Mouse (Mus musculus): Measurements from ENCODE around the gene Gucd1. TPM values are rescaled to one million over a fixed set of nuclear protein-coding genes. Genes with fewer than 3 reads are reported as not detected.

Gucd1 gene
- total RNA-seq, 2 experiments from 2014 or later, result 21.3 to 22.4 TPM

GRCm38 (mm10) chr10:75328201-75328704 lies 189.5 kb downstream of the Gucd1 start:
- DNase-seq (ENCODE audit: low spot score in 2 of 2), result no peak

GRCm38 (mm10) chr10:75327081-75327480 lies 190.7 kb downstream of the Gucd1 start:
- no peak for DNase-seq (ENCODE audit: low spot score in 2 of 2)

- no peak for DNase-seq (ENCODE audit: low spot score in 2 of 2)
Measured at GRCm38 (mm10) chr10:75326553-75326952, 191.2 kb downstream of the Gucd1 start.

GRCm38 (mm10) chr10:75325821-75326220 lies 192.0 kb downstream of the Gucd1 start:
- DNase-seq (ENCODE audit: low spot score in 2 of 2), result no peak

- no peak for DNase-seq (ENCODE audit: low spot score in 2 of 2)
Measured at GRCm38 (mm10) chr10:75324391-75324790, 193.4 kb downstream of the Gucd1 start.

GRCm38 (mm10) chr10:75323986-75324385 lies 193.8 kb downstream of the Gucd1 start:
- no peak for DNase-seq (ENCODE audit: low spot score in 2 of 2)

GRCm38 (mm10) chr10:75322966-75323365 lies 194.8 kb downstream of the Gucd1 start:
- DNase-seq (ENCODE audit: low spot score in 2 of 2), result no peak

GRCm38 (mm10) chr10:75320321-75320720 lies 197.5 kb downstream of the Gucd1 start:
- no peak for DNase-seq (ENCODE audit: low spot score in 2 of 2)

GRCm38 (mm10) chr10:75318206-75318605 lies 199.6 kb downstream of the Gucd1 start:
- no peak for DNase-seq (ENCODE audit: low spot score in 2 of 2)

- peak; percentile 42 to 43 for DNase-seq (ENCODE audit: low spot score in 2 of 2)
Measured at GRCm38 (mm10) chr10:75316908-75317761, 200.6 kb downstream of the Gucd1 start.

GRCm38 (mm10) chr10:75316872-75316907 lies 201.1 kb downstream of the Gucd1 start, which contains the start of gene Adora2a:
TSS of gene Adora2a (plus strand) at chr10:75316877.
- DNase-seq (ENCODE audit: low spot score in 2 of 2), result no peak

- DNase-seq (ENCODE audit: low spot score in 2 of 2), result no peak
Measured at GRCm38 (mm10) chr10:75316472-75316871, 201.3 kb downstream of the Gucd1 start.

GRCm38 (mm10) chr10:75315756-75316155 lies 202.0 kb downstream of the Gucd1 start:
- no peak for DNase-seq (ENCODE audit: low spot score in 2 of 2)

GRCm38 (mm10) chr10:75314190-75314980 lies 203.4 kb downstream of the Gucd1 start:
- DNase-seq (ENCODE audit: low spot score in 2 of 2), result no peak

GRCm38 (mm10) chr10:75312361-75312760 lies 205.4 kb downstream of the Gucd1 start:
- DNase-seq (ENCODE audit: low spot score in 2 of 2), result no peak

- no peak for DNase-seq (ENCODE audit: low spot score in 2 of 2)
Measured at GRCm38 (mm10) chr10:75307130-75307529, 210.6 kb downstream of the Gucd1 start.

- DNase-seq (ENCODE audit: low spot score in 2 of 2), result no peak
Measured at GRCm38 (mm10) chr10:75304413-75304812, 213.4 kb downstream of the Gucd1 start.

- DNase-seq (ENCODE audit: low spot score in 2 of 2), result no peak
Measured at GRCm38 (mm10) chr10:75304049-75304405, 213.7 kb downstream of the Gucd1 start.

GRCm38 (mm10) chr10:75303324-75304048 lies 214.3 kb downstream of the Gucd1 start:
- DNase-seq (ENCODE audit: low spot score in 2 of 2), result peak; percentile 64 to 91

- no peak for DNase-seq (ENCODE audit: low spot score in 2 of 2)
Measured at GRCm38 (mm10) chr10:75302536-75302935, 215.2 kb downstream of the Gucd1 start.

GRCm38 (mm10) chr10:75301937-75302336 lies 215.8 kb downstream of the Gucd1 start:
- no peak for DNase-seq (ENCODE audit: low spot score in 2 of 2)

- DNase-seq (ENCODE audit: low spot score in 2 of 2), result no peak
Measured at GRCm38 (mm10) chr10:75301195-75301806, 216.5 kb downstream of the Gucd1 start.
